Mouse (Mus musculus) thymus, adult 2 months (tissue): ENCODE data around the gene Ccdc93.

ENCODE experiments used
- CTCF ChIP-seq: fragments of 200-500 bp; IDR thresholded peaks from 2 replicates; pipeline ENCODE4 v1.5.1; 2012; ENCODE audit warnings: mild to moderate bottlenecking, control low read depth, low read length, moderate library complexity, borderline replicate concordance; ENCODE audit not compliant: control insufficient read depth, poor library complexity, insufficient read depth; ENCODE audit errors: extremely low read depth
- POLR2A ChIP-seq: fragments of 200-500 bp; IDR thresholded peaks from 2 replicates; pipeline ENCODE4 v1.6.1; 2012; ENCODE audit warnings: mild to moderate bottlenecking, low read length, control low read depth, moderate library complexity; ENCODE audit not compliant: control insufficient read depth, poor library complexity, insufficient read depth; ENCODE audit errors: extremely low read depth

DNA sequence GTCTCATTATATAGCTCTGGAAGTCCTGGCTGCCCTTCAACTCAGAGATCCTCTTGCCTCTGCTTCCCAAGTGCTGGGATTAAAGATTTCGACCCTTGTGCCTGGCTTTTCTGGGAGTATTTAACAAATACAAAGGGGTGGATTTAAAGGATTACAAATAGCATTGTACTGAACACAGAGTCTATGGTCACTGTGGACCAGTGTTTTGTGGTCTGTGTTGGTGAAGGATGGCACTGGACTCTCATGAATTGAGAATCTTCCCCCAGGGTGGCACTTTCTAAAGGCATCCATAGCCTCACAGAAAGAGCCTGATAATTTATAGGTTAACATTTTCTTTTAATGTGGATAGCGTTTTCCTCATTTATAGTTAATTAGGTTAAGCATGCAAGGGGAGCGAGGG, 49.3 kb upstream of the Ccdc93 start:
- no peak for TF ChIP-seq CTCF
- TF ChIP-seq POLR2A, result no peak
